Mouse (Mus musculus): Measurements from ENCODE around the gene Ppm1a. TPM values are rescaled to one million over a fixed set of nuclear protein-coding genes. Genes with fewer than 3 reads are reported as not detected.

Ppm1a gene
- polyA plus RNA-seq, 1 experiment from 2014 or later = 75.9 TPM

DNA sequence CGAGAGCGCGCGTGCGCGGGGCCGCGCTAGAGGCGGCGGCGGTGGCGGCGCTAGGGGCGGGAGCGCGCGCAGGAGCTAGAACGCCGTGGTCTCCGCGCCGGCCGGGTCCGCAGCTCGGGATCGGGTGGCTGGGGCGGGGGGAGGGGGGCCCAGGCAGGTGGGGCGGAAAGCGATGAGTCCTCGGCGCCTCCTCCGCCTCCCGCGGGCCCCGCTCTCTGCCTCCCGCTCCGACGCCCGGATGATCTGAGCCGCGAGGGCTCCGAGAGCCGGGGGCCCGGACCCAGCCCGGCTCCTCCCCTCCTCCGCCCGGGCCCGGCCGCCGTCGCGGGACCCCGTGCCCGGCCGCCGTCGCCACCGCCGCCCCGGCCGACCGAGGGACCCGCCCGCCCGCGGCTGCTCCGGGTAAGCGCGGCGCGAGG lies 4.0 kb downstream of the Ppm1a start:
- 0 out of 2 replicates have a peak, but pooled peaks have one; percentile 56 for ATAC-seq (ENCODE audit: insufficient number of reproducible peaks, insufficient read depth, low FRiP score, low read depth)
- 1% methylated on average over 16 of the region's 71 CpGs for WGBS
- H3K4me2 ChIP-seq (ENCODE audit: low read length) = peak overlapping the region; percentile 71

DNA sequence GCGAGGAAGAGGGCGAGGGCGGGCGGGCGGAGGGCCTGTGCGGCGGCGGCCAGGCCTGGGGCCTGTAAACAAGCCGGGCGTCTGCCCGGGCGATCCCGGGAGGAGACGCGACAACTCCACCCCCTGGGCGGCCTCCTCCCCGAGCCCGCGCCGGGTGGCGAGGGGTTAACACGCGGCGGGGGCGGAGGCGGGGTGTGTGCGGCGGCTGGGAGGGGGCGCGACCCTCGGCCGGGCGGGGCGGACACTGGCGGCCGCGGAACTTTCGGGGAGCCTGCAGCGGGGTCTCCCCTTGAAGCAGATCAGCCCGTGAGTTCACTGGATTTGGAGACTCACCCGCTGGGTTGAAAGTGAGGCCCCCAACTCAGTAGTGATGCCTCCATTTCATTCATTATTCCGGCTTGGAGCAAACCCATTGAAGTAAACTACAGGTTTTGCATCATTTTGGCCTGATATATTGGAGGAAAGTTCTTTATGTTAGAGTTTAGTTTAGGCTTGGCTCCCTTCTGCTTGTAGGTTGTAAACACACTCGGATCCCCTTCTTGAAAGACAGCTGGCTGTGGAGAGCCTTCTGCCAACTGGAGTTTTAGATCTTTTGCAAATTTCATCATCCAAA lies 4.5 kb downstream of the Ppm1a start:
- under 1% methylated on average over 35 of the region's 43 CpGs for WGBS
- peak; percentile 74 for ATAC-seq (ENCODE audit: insufficient number of reproducible peaks, insufficient read depth, low FRiP score, low read depth)
- H3K27me3 ChIP-seq (ENCODE audit: control insufficient read depth, insufficient read depth, low read length) = no peaks in the 10 kb centered on the region

More for the DNA sequence above, 4.0 kb downstream of the Ppm1a start:
- Histone ChIP-seq H3K4me1 (ENCODE audit: control insufficient read depth in 2 of 2, insufficient read depth in 2 of 2, low read length in 2 of 2) (peaks cover 3 to 31% of the 10 kb centered on the region in 2 experiments), H3K27me3 (ENCODE audit: control insufficient read depth, insufficient read depth, low read length) (no peaks in the 10 kb centered on the region), H3K36me3 (ENCODE audit: control insufficient read depth, insufficient read depth, low read length) (no peaks in the 10 kb centered on the region), H3K9me3 (ENCODE audit: control insufficient read depth, low read length) (no peaks in the 10 kb centered on the region), H3K27ac (replicated peaks in 1 of 2; ENCODE audit: control insufficient read depth in 1 of 2, insufficient read depth in 1 of 2, low read depth in 2 of 2, low read length in 2 of 2) (peak overlapping the region; percentile 85 to 99), H3K9ac (ENCODE audit: low read length) (peak overlapping the region; percentile 99), H3K4me3 (ENCODE audit: control insufficient read depth in 1 of 2, insufficient read depth in 1 of 2, low read depth in 1 of 2, low read length in 2 of 2) (peak overlapping the region; percentile 90 to 95)

DNA sequence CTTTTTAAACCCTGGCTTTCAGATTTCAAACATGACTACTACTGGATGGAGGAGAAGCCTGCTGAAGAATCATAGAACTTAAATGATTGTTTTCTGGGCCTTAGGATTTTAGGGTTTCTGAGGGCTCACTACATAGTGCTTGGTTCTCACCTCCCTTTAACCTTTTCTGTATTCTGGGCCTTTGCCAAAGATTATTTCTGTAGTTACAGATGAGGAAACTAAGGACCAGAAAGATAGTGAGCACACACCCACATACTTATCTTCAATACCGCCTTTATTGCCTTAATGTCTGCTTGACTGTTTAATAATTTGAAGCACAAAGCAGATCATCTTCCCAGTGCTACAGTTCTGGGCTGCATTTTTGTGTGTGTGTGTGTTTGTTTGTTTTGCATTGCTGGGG lies 5.2 kb downstream of the Ppm1a start:
- H3K4me1 ChIP-seq (ENCODE audit: control insufficient read depth in 2 of 2, insufficient read depth in 2 of 2, low read length in 2 of 2) = peaks cover 0 to 24% of the 10 kb centered on the region in 2 experiments; a peak in 2 of 4 replicates
- 13% methylated on average over 1 of the region's 1 CpGs for WGBS
- H3K4me3 ChIP-seq (ENCODE audit: control insufficient read depth in 1 of 2, insufficient read depth in 1 of 2, low read depth in 1 of 2, low read length in 2 of 2) = peak overlapping the region; percentile 13 to 95; a peak in 3 of 4 replicates
- no peaks in the 10 kb centered on the region for H3K36me3 ChIP-seq (ENCODE audit: control insufficient read depth, insufficient read depth, low read length)
- H3K9ac ChIP-seq (ENCODE audit: low read length) = peak overlapping the region; percentile 99
- H3K9me3 ChIP-seq (ENCODE audit: control insufficient read depth, low read length) = no peaks in the 10 kb centered on the region
- ATAC-seq (ENCODE audit: insufficient number of reproducible peaks, insufficient read depth, low FRiP score, low read depth) = no peak
- peak overlapping the region; percentile 71 for H3K4me2 ChIP-seq (ENCODE audit: low read length)
- no peaks in the 10 kb centered on the region for H3K27me3 ChIP-seq (ENCODE audit: control insufficient read depth, insufficient read depth, low read length)
- peak overlapping the region in 1 of 2 experiments; percentile 99; a peak in 2 of 4 replicates for H3K27ac ChIP-seq (replicated peaks in 1 of 2; ENCODE audit: control insufficient read depth in 1 of 2, insufficient read depth in 1 of 2, low read depth in 2 of 2, low read length in 2 of 2)

More for the DNA sequence above, 4.5 kb downstream of the Ppm1a start:
- peak overlapping the region; percentile 71 for H3K4me2 ChIP-seq (ENCODE audit: low read length)
- H3K27ac ChIP-seq (replicated peaks in 1 of 2; ENCODE audit: control insufficient read depth in 1 of 2, insufficient read depth in 1 of 2, low read depth in 2 of 2, low read length in 2 of 2) = peak overlapping the region; percentile 85 to 99
- peak overlapping the region; percentile 99 for H3K9ac ChIP-seq (ENCODE audit: low read length)
- no peaks in the 10 kb centered on the region for H3K9me3 ChIP-seq (ENCODE audit: control insufficient read depth, low read length)
- H3K4me3 ChIP-seq (ENCODE audit: control insufficient read depth in 1 of 2, insufficient read depth in 1 of 2, low read depth in 1 of 2, low read length in 2 of 2) = peak overlapping the region; percentile 90 to 95
- H3K4me1 ChIP-seq (ENCODE audit: control insufficient read depth in 2 of 2, insufficient read depth in 2 of 2, low read length in 2 of 2) = peaks cover 3 to 29% of the 10 kb centered on the region in 2 experiments
- H3K36me3 ChIP-seq (ENCODE audit: control insufficient read depth, insufficient read depth, low read length) = no peaks in the 10 kb centered on the region

DNA sequence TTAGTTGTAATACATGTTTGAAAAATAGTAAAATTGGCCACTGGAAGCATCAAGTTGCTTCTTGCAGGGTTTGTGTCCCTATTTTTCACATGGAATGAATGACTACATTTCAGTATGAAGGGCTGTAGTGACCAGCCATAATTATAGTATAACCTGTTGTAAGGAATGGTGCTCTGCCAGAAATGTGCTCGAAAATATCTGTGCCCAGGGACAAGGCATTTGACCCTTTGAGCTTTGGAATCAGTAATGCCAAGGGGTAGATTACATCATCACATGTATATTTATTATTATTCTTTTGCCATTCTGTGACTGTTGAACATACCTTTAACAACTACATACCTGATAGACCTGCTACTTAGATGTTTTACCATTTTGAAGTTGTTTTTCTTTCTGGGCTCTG lies 5.9 kb downstream of the Ppm1a start:
- peaks cover 0 to 27% of the 10 kb centered on the region in 2 experiments; a peak in 2 of 4 replicates for H3K4me1 ChIP-seq (ENCODE audit: control insufficient read depth in 2 of 2, insufficient read depth in 2 of 2, low read length in 2 of 2)
- peak overlapping the region in 1 of 2 experiments; percentile 95; a peak in 1 of 4 replicates for H3K4me3 ChIP-seq (ENCODE audit: control insufficient read depth in 1 of 2, insufficient read depth in 1 of 2, low read depth in 1 of 2, low read length in 2 of 2)
- H3K36me3 ChIP-seq (ENCODE audit: control insufficient read depth, insufficient read depth, low read length) = no peaks in the 10 kb centered on the region
- WGBS = 40% methylated on average over 1 of the region's 1 CpGs
- no peak for ATAC-seq (ENCODE audit: insufficient number of reproducible peaks, insufficient read depth, low FRiP score, low read depth)
- no peak overlapping the region for H3K9ac ChIP-seq (ENCODE audit: low read length)
- peak overlapping the region; percentile 71 for H3K4me2 ChIP-seq (ENCODE audit: low read length)
- H3K27ac ChIP-seq (replicated peaks in 1 of 2; ENCODE audit: control insufficient read depth in 1 of 2, insufficient read depth in 1 of 2, low read depth in 2 of 2, low read length in 2 of 2) = no peak overlapping the region
- H3K27me3 ChIP-seq (ENCODE audit: control insufficient read depth, insufficient read depth, low read length) = no peaks in the 10 kb centered on the region
- H3K9me3 ChIP-seq (ENCODE audit: control insufficient read depth, low read length) = no peaks in the 10 kb centered on the region

DNA sequence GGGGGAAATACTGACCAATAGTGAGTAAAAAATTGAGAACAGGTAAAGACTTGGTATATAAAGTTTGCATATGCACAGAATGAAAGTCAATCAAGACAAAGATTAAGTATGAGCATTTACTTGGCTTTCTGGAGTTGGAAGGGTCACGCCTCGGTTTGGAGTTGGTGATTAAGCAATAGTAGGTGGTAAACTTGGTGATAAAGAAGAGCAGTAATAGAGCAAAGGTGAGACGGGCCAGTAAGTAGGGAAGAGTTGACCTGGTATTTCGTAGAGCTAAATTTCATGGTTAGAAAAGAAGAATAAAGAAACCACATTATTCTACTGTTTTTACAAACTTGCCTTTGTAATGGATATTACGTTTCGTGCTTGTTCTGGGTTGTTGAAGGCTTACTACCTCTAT lies 10.6 kb downstream of the Ppm1a start:
- no peaks in the 10 kb centered on the region for H3K27me3 ChIP-seq (ENCODE audit: control insufficient read depth, insufficient read depth, low read length)
- no peak for ATAC-seq (ENCODE audit: insufficient number of reproducible peaks, insufficient read depth, low FRiP score, low read depth)
- no peaks in the 10 kb centered on the region for H3K9me3 ChIP-seq (ENCODE audit: control insufficient read depth, low read length)
- no peak overlapping the region for H3K9ac ChIP-seq (ENCODE audit: low read length)
- H3K4me2 ChIP-seq (ENCODE audit: low read length) = no peak overlapping the region
- WGBS = 91% methylated on average over 6 of the region's 6 CpGs
- H3K36me3 ChIP-seq (ENCODE audit: control insufficient read depth, insufficient read depth, low read length) = no peaks in the 10 kb centered on the region
- H3K4me3 ChIP-seq (ENCODE audit: control insufficient read depth in 1 of 2, insufficient read depth in 1 of 2, low read depth in 1 of 2, low read length in 2 of 2) = no peak overlapping the region
- H3K4me1 ChIP-seq (ENCODE audit: control insufficient read depth in 2 of 2, insufficient read depth in 2 of 2, low read length in 2 of 2) = peaks cover 6 to 28% of the 10 kb centered on the region in 2 experiments
- H3K27ac ChIP-seq (replicated peaks in 1 of 2; ENCODE audit: control insufficient read depth in 1 of 2, insufficient read depth in 1 of 2, low read depth in 2 of 2, low read length in 2 of 2) = no peak overlapping the region

DNA sequence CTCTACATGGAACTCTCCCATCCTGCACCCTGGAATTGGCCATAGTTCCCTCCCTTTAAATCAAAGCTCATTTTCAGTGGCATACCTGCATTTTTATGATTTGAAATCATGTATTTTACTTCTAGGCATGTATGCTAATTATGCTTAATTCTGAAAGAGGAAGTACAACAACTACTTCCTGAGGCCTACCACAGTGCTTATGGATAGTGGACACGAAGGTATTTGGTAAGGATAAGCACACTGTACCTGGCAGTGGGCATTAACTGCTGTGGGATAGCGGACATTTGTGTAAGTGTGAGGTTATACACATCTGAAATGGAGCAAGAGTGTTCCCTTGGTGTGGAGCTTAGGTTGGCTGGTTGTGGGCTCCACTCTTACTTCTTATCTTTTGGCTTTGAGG lies 11.0 kb downstream of the Ppm1a start:
- H3K36me3 ChIP-seq (ENCODE audit: control insufficient read depth, insufficient read depth, low read length) = no peaks in the 10 kb centered on the region
- H3K4me1 ChIP-seq (ENCODE audit: control insufficient read depth in 2 of 2, insufficient read depth in 2 of 2, low read length in 2 of 2) = peaks cover 6 to 24% of the 10 kb centered on the region in 2 experiments
- no peak for ATAC-seq (ENCODE audit: insufficient number of reproducible peaks, insufficient read depth, low FRiP score, low read depth)
- no peak overlapping the region for H3K27ac ChIP-seq (replicated peaks in 1 of 2; ENCODE audit: control insufficient read depth in 1 of 2, insufficient read depth in 1 of 2, low read depth in 2 of 2, low read length in 2 of 2)
- no peak overlapping the region for H3K4me3 ChIP-seq (ENCODE audit: control insufficient read depth in 1 of 2, insufficient read depth in 1 of 2, low read depth in 1 of 2, low read length in 2 of 2)
- H3K4me2 ChIP-seq (ENCODE audit: low read length) = no peak overlapping the region
- WGBS = 87% methylated on average over 2 of the region's 2 CpGs
- H3K27me3 ChIP-seq (ENCODE audit: control insufficient read depth, insufficient read depth, low read length) = no peaks in the 10 kb centered on the region
- no peak overlapping the region for H3K9ac ChIP-seq (ENCODE audit: low read length)
- H3K9me3 ChIP-seq (ENCODE audit: control insufficient read depth, low read length) = no peaks in the 10 kb centered on the region

DNA sequence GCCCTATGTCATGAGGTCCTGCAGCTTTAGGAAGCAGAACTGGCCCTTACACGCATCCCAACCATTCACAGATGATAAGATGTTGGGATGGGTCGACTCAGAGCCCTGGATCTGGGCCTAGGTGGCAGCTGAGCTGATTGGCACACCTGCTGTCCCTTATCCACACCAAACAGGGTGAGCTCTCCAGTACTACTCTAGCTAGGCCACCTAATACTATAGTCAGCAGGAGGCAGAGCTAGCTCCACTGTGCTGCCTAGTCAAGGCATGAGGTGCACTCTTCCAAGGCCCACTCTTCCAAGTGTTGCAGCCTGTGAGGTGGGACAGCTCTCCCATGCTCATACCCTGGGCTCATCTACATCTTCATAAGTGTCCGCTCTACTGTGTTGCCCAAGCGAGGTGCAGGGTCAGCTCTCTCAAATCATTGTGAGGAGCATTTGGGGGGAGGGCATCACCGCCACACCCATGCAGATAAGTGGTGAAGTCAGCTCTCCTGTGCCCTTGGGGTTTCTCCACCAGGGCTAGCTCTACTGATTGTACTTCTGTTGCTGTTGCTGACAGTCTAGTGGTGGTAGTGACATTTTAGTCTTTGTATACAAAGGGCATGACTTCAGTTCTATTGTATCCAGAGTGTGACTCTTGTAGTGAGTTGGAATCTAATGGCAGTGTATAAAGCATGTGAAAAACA lies 12.4 kb downstream of the Ppm1a start:
- peak overlapping the region in 1 of 2 experiments; percentile 47; a peak in 1 of 4 replicates for H3K27ac ChIP-seq (replicated peaks in 1 of 2; ENCODE audit: control insufficient read depth in 1 of 2, insufficient read depth in 1 of 2, low read depth in 2 of 2, low read length in 2 of 2)
- no peaks in the 10 kb centered on the region for H3K27me3 ChIP-seq (ENCODE audit: control insufficient read depth, insufficient read depth, low read length)
- H3K4me2 ChIP-seq (ENCODE audit: low read length) = no peak overlapping the region
- no peaks in the 10 kb centered on the region for H3K36me3 ChIP-seq (ENCODE audit: control insufficient read depth, insufficient read depth, low read length)
- peaks cover 6 to 16% of the 10 kb centered on the region in 2 experiments for H3K4me1 ChIP-seq (ENCODE audit: control insufficient read depth in 2 of 2, insufficient read depth in 2 of 2, low read length in 2 of 2)
- H3K9ac ChIP-seq (ENCODE audit: low read length) = no peak overlapping the region
- no peaks in the 10 kb centered on the region for H3K9me3 ChIP-seq (ENCODE audit: control insufficient read depth, low read length)
- no peak overlapping the region for H3K4me3 ChIP-seq (ENCODE audit: control insufficient read depth in 1 of 2, insufficient read depth in 1 of 2, low read depth in 1 of 2, low read length in 2 of 2)
- 64% methylated on average over 5 of the region's 5 CpGs for WGBS
- 0 out of 2 replicates have a peak, but pooled peaks have one; percentile 26 for ATAC-seq (ENCODE audit: insufficient number of reproducible peaks, insufficient read depth, low FRiP score, low read depth)
